Comparison of ENCODE assay signal across 8 mouse cellular contexts in genomic region chr9:45431150-45431549, GRCm38 (mm10). TPM values are rescaled to one million over a fixed set of nuclear protein-coding genes. Genes with fewer than 3 reads are reported as not detected.
DNase-seq lines count a peak whose midpoint lies in the region; ATAC-seq and TF ChIP-seq lines count a peak whose summit lies in the region.
"Had no signal": no experiment of that assay in that cellular context is flagged by ENCODE, and none has a peak within 500 bp of the region (broad histone marks: within the 10 kb centered on the region; RNA-seq: fewer than 3 reads in every experiment).

No protein-coding gene starts in this region.

- H3K4me1 ChIP-seq in E14TG2a.4 (replicated peaks; ENCODE audit: low read depth, low read length), result peaks cover 23% of the 10 kb centered on the region
- H3K4me1 ChIP-seq in forebrain, embryonic 13.5 days, result peaks cover 70% of the 10 kb centered on the region
- H3K4me1 ChIP-seq in limb, embryonic 11.5 days (ENCODE audit: control insufficient read depth, insufficient read depth, low read length), result peaks cover 6% of the 10 kb centered on the region; the same call in 1 of the 2 replicates

- 2% methylated on average over 26 of the region's 26 CpGs for WGBS in forebrain, embryonic 13.5 days
- 5% methylated on average over 26 of the region's 26 CpGs for WGBS in limb, embryonic 11.5 days

- TF ChIP-seq CTCF in E14TG2a.4 (conservative IDR thresholded peaks at IDR 0.05; ENCODE audit: low read length), result no peak

- no peaks in the 10 kb centered on the region for H3K36me3 ChIP-seq in E14TG2a.4 (ENCODE audit: insufficient read depth, low read length)
- no peaks in the 10 kb centered on the region for H3K36me3 ChIP-seq in forebrain, embryonic 13.5 days (ENCODE audit: poor library complexity, severe bottlenecking)
- no peaks in the 10 kb centered on the region for H3K36me3 ChIP-seq in limb, embryonic 11.5 days (ENCODE audit: control insufficient read depth, insufficient read depth, low read length)

- H3K27me3 ChIP-seq in E14TG2a.4 (ENCODE audit: insufficient read depth, low read length), result peaks cover 76% of the 10 kb centered on the region
- peaks cover 49% of the 10 kb centered on the region for H3K27me3 ChIP-seq in forebrain, embryonic 13.5 days
- peaks cover 39% of the 10 kb centered on the region for H3K27me3 ChIP-seq in limb, embryonic 11.5 days (ENCODE audit: control insufficient read depth, insufficient read depth, low read length)

- H3K9ac ChIP-seq in forebrain, embryonic 13.5 days, result peak overlapping the region; percentile 84
- no peak overlapping the region for H3K9ac ChIP-seq in limb, embryonic 11.5 days (ENCODE audit: low read length)

- no peaks in the 10 kb centered on the region for H3K9me3 ChIP-seq in E14TG2a.4 (ENCODE audit: low read length)
- H3K9me3 ChIP-seq in forebrain, embryonic 13.5 days (replicated peaks), result no peaks in the 10 kb centered on the region
- peaks cover 3% of the 10 kb centered on the region; the same call in 1 of the 2 replicates for H3K9me3 ChIP-seq in limb, embryonic 11.5 days (ENCODE audit: control insufficient read depth, low read length)

- peak overlapping the region; percentile 85 for H3K4me2 ChIP-seq in forebrain, embryonic 13.5 days
- peak overlapping the region; percentile 67 for H3K4me2 ChIP-seq in limb, embryonic 11.5 days (ENCODE audit: low read depth, severe bottlenecking)

- peak; percentile 29 for DNase-seq in ES-CJ7 (ENCODE audit: low read depth, low spot score)
- DNase-seq in limb, embryonic 11.5 days (ENCODE audit: low spot score), result peak; percentile 34
- no peak for DNase-seq in adrenal gland, postnatal 14 days
- DNase-seq in frontal cortex, postnatal 25 days (ENCODE audit: low spot score in 2 of 2), result no peak
- DNase-seq in ovary, adult 18-20 months (ENCODE audit: low spot score), result no peak

- ATAC-seq in forebrain, embryonic 13.5 days, result no peak
- ATAC-seq in limb, embryonic 11.5 days (ENCODE audit: insufficient number of reproducible peaks, low FRiP score, low TSS enrichment, low read depth), result no peak

- peak overlapping the region; percentile 85 for H3K4me3 ChIP-seq in E14TG2a.4 (replicated peaks; ENCODE audit: low read length)
- H3K4me3 ChIP-seq in forebrain, embryonic 13.5 days, result peak overlapping the region; percentile 69
- H3K4me3 ChIP-seq in limb, embryonic 11.5 days (ENCODE audit: low read depth, low read length), result peak overlapping the region; percentile 29; the same call in 1 of the 2 replicates

- peak overlapping the region; percentile 37 for H3K27ac ChIP-seq in forebrain, embryonic 13.5 days
- no peak overlapping the region for H3K27ac ChIP-seq in limb, embryonic 11.5 days (replicated peaks; ENCODE audit: low read depth, low read length)
- H3K27ac ChIP-seq: macrophage had no signal

RNA-seq across cellular contexts. Expression of gene Dscaml1, which starts 4.7 kb away (rescaled TPM):
- 9.6 and 13.6 TPM in 2 replicates for polyA plus RNA-seq in forebrain, embryonic 13.5 days (2015; fragmentation: Nextera tagmentation; extraction: Ambion mirVana)
- polyA plus RNA-seq in limb, embryonic 11.5 days (2014; fragmentation: Nextera tagmentation; extraction: Ambion mirVana), result 0.11 and 0.44 TPM in 2 replicates
- 0.78 and 1.4 TPM in 2 replicates for total RNA-seq in adrenal gland, postnatal 14 days (2021)

RNA-seq across cellular contexts. Expression of gene Fxyd2, which starts 31.7 kb away (rescaled TPM):
- 3.0 and 5.6 TPM in 2 replicates for polyA plus RNA-seq in forebrain, embryonic 13.5 days (2015; fragmentation: Nextera tagmentation; extraction: Ambion mirVana)
- polyA plus RNA-seq in limb, embryonic 11.5 days (2014; fragmentation: Nextera tagmentation; extraction: Ambion mirVana), result 0.56 and 0.91 TPM in 2 replicates
- total RNA-seq in adrenal gland, postnatal 14 days (2021), result 3.0 and 6.3 TPM in 2 replicates

Comparison
In these comparisons a context has a peak if more than half of its experiments do, and no peak if none do; other contexts are left out.
1. H3K4me3 ChIP-seq: peak in every context shown above with its lines; median percentile 85 in E14TG2a.4; 69 in forebrain, embryonic 13.5 days; 29 in limb, embryonic 11.5 days.
2. DNase-seq: peak in ES-CJ7 (single experiment) and limb, embryonic 11.5 days (single experiment); none in adrenal gland, postnatal 14 days (single experiment), frontal cortex, postnatal 25 days (0 of 2) and ovary, adult 18-20 months (single experiment).